Comparison of ENCODE assay signal across 26 mouse cellular contexts in genomic region chr17:81004454-81004853, GRCm38 (mm10).
DNase-seq lines count a peak whose midpoint lies in the region; ATAC-seq and TF ChIP-seq lines count a peak whose summit lies in the region.
"Had no signal": no experiment of that assay in that cellular context is flagged by ENCODE, and none has a peak within 500 bp of the region (broad histone marks: within the 10 kb centered on the region; RNA-seq: fewer than 3 reads in every experiment).

No protein-coding gene starts in this region.

- TF ChIP-seq CTCF in heart, adult 2 months (IDR thresholded peaks at IDR 0.05), result no peak
- TF ChIP-seq CTCF in lung, embryonic 14.5 days (IDR thresholded peaks at IDR 0.05; ENCODE audit: low read depth), result no peak
- no peak for TF ChIP-seq CTCF in lung, postnatal 0 days (IDR thresholded peaks at IDR 0.05)
- TF ChIP-seq CTCF in lung, adult 2 months (IDR thresholded peaks at IDR 0.05; ENCODE audit: insufficient read depth, low read length), result no peak

- no peak overlapping the region for H3K9ac ChIP-seq in heart, embryonic 11.5 days (ENCODE audit: low read depth, low read length)
- H3K9ac ChIP-seq in heart, embryonic 14.5 days (ENCODE audit: low read length), result no peak overlapping the region
- no peak overlapping the region for H3K9ac ChIP-seq in heart, adult 2 months (ENCODE audit: low read depth, low read length)
- no peak overlapping the region for H3K9ac ChIP-seq in lung, embryonic 14.5 days
- H3K9ac ChIP-seq in lung, postnatal 0 days (replicated peaks; ENCODE audit: low read depth), result no peak overlapping the region
- H3K9ac ChIP-seq: embryonic facial prominence, embryonic 13.5 days; forebrain, embryonic 12.5 days; forebrain, embryonic 15.5 days; hindbrain, embryonic 14.5 days had no signal

- no peak for TF ChIP-seq EP300 in heart, adult 2 months (IDR thresholded peaks at IDR 0.05; ENCODE audit: insufficient read depth, low read depth, low read length)
- no peak for TF ChIP-seq EP300 in lung, postnatal 0 days (IDR thresholded peaks at IDR 0.05)

- H3K4me3 ChIP-seq in heart, embryonic 10.5 days, result no peak overlapping the region
- H3K4me3 ChIP-seq in heart, embryonic 11.5 days (ENCODE audit: low read depth, low read length), result no peak overlapping the region
- H3K4me3 ChIP-seq in heart, embryonic 14.5 days (ENCODE audit: control insufficient read depth in 1 of 2, insufficient read depth in 1 of 2, low read depth in 1 of 2, low read length in 2 of 2), result no peak overlapping the region
- H3K4me3 ChIP-seq in heart, adult 2 months, result no peak overlapping the region
- H3K4me3 ChIP-seq in lung, embryonic 14.5 days (ENCODE audit: low read depth, low read length), result no peak overlapping the region
- no peak overlapping the region for H3K4me3 ChIP-seq in lung, postnatal 0 days (ENCODE audit: low read depth, low read length)
- H3K4me3 ChIP-seq in lung, adult 2 months (replicated peaks; ENCODE audit: extremely low read depth, low read depth, low read length), result no peak overlapping the region
- H3K4me3 ChIP-seq: embryonic facial prominence, embryonic 10.5 days; embryonic facial prominence, embryonic 13.5 days; erythroblast, embryonic 14.5 days; forebrain, embryonic 12.5 days; forebrain, embryonic 15.5 days had no signal

- no peak for ATAC-seq in heart, embryonic 11.5 days (replicated peaks; ENCODE audit: insufficient number of reproducible peaks, low FRiP score, low TSS enrichment)
- no peak for ATAC-seq in heart, embryonic 14.5 days (ENCODE audit: insufficient number of reproducible peaks, insufficient read depth, low FRiP score, low read depth)
- ATAC-seq in lung, embryonic 14.5 days (ENCODE audit: insufficient read depth), result peak; percentile 39; the same call in 1 of the 2 replicates
- no peak for ATAC-seq in lung, postnatal 0 days
- ATAC-seq: activated CD4-positive, CD25-positive, alpha-beta regulatory T cell, adult 4 months; hindbrain, postnatal 0 days; inflammation-experienced regulatory T-cells, adult 6 months had no signal

- peak overlapping the region; percentile 83; the same call in 1 of the 2 replicates for H3K27ac ChIP-seq in heart, embryonic 10.5 days
- H3K27ac ChIP-seq in heart, embryonic 11.5 days (ENCODE audit: low read depth, low read length), result no peak overlapping the region
- H3K27ac ChIP-seq in heart, embryonic 14.5 days (replicated peaks in 1 of 2; ENCODE audit: control insufficient read depth in 1 of 2, insufficient read depth in 1 of 2, low read depth in 2 of 2, low read length in 2 of 2), result no peak overlapping the region; a peak in 1 of 4 replicates
- no peak overlapping the region for H3K27ac ChIP-seq in heart, adult 2 months
- H3K27ac ChIP-seq in lung, embryonic 14.5 days (ENCODE audit: low read depth), result peak overlapping the region; percentile 36; the same call in 1 of the 2 replicates
- no peak overlapping the region for H3K27ac ChIP-seq in lung, postnatal 0 days (ENCODE audit: low read length)
- H3K27ac ChIP-seq: embryonic facial prominence, embryonic 10.5 days; embryonic facial prominence, embryonic 13.5 days; forebrain, embryonic 12.5 days; forebrain, embryonic 15.5 days; hindbrain, embryonic 14.5 days; hindbrain, postnatal 0 days had no signal

- intact Hi-C loops in heart, adult 2 months (cut with DNase I), result no loop called here

- H3K36me3 ChIP-seq in heart, embryonic 10.5 days, result no peaks in the 10 kb centered on the region
- no peaks in the 10 kb centered on the region for H3K36me3 ChIP-seq in heart, embryonic 11.5 days (ENCODE audit: control insufficient read depth, insufficient read depth, low read length)
- no peaks in the 10 kb centered on the region for H3K36me3 ChIP-seq in heart, embryonic 14.5 days (ENCODE audit: control insufficient read depth, insufficient read depth, low read length)
- no peaks in the 10 kb centered on the region for H3K36me3 ChIP-seq in heart, adult 2 months (ENCODE audit: control insufficient read depth, insufficient read depth, low read length)
- no peaks in the 10 kb centered on the region for H3K36me3 ChIP-seq in lung, embryonic 14.5 days (ENCODE audit: insufficient read depth)
- no peaks in the 10 kb centered on the region for H3K36me3 ChIP-seq in lung, postnatal 0 days (ENCODE audit: insufficient read depth, low read length)
- H3K36me3 ChIP-seq: embryonic facial prominence, embryonic 10.5 days; embryonic facial prominence, embryonic 13.5 days; forebrain, embryonic 12.5 days had no signal

- no peak for DNase-seq in heart, embryonic 10.5 days (ENCODE audit: low spot score)
- no peak for DNase-seq in heart, adult 2 months
- peak; percentile 70 for DNase-seq in lung, embryonic 14.5 days
- DNase-seq in lung, adult 18-20 months, result no peak
- peak; percentile 36 for DNase-seq in lung, postnatal 0 days (ENCODE audit: low spot score)
- no peak for DNase-seq in lung, adult 2 months
- DNase-seq: adrenal gland, adult 8-10 months; adrenal gland, postnatal 25 days; cerebellum, adult 11-12 months; cerebellum, adult 8-10 months; cerebellum, postnatal 10 days; cerebellum, postnatal 36 days; embryo, embryonic 11 days; gastrocnemius, postnatal 25 days; heart, adult 18-20 months had no signal

- TF ChIP-seq POLR2A in heart, adult 2 months (IDR thresholded peaks at IDR 0.05; ENCODE audit: insufficient read depth, low read depth, low read length), result no peak
- TF ChIP-seq POLR2A in lung, adult 2 months (IDR thresholded peaks at IDR 0.05; ENCODE audit: borderline replicate concordance, extremely low read depth, low read depth, low read length), result no peak

- no peaks in the 10 kb centered on the region for H3K79me2 ChIP-seq in heart, adult 2 months (replicated peaks; ENCODE audit: control insufficient read depth, insufficient read depth, low read length)

- 76% methylated on average over 11 of the region's 11 CpGs for WGBS in heart, embryonic 10.5 days
- WGBS in heart, embryonic 11.5 days (ENCODE audit: insufficient replicate concordance), result 67% methylated on average over 11 of the region's 11 CpGs
- 60% methylated on average over 11 of the region's 11 CpGs for WGBS in heart, embryonic 14.5 days
- 76% methylated on average over 11 of the region's 11 CpGs for WGBS in heart, adult 2 months
- whole genome bisulfite sequencing in lung, embryonic 14.5 days, result 31% methylated on average over 11 of the region's 11 CpGs
- 38% methylated on average over 11 of the region's 11 CpGs for WGBS in lung, postnatal 0 days
- 56% methylated on average over 11 of the region's 11 CpGs for WGBS in lung, adult 2 months

- H3K4me2 ChIP-seq in heart, embryonic 11.5 days, result no peak overlapping the region
- peak overlapping the region; percentile 23; the same call in 1 of the 2 replicates for H3K4me2 ChIP-seq in heart, embryonic 14.5 days (ENCODE audit: low read length)
- H3K4me2 ChIP-seq in lung, embryonic 14.5 days, result no peak overlapping the region
- H3K4me2 ChIP-seq in lung, postnatal 0 days (replicated peaks; ENCODE audit: low read depth, low read length), result no peak overlapping the region
- H3K4me2 ChIP-seq: embryonic facial prominence, embryonic 13.5 days; forebrain, embryonic 12.5 days; forebrain, embryonic 15.5 days; hindbrain, embryonic 14.5 days had no signal

- no peaks in the 10 kb centered on the region for H3K27me3 ChIP-seq in heart, embryonic 10.5 days (ENCODE audit: insufficient read depth, poor library complexity, severe bottlenecking)
- no peaks in the 10 kb centered on the region for H3K27me3 ChIP-seq in heart, embryonic 11.5 days (ENCODE audit: control insufficient read depth, insufficient read depth, low read length)
- no peaks in the 10 kb centered on the region for H3K27me3 ChIP-seq in heart, embryonic 14.5 days (ENCODE audit: control insufficient read depth, insufficient read depth, low read length)
- H3K27me3 ChIP-seq in heart, adult 2 months (ENCODE audit: control insufficient read depth, insufficient read depth, low read length), result no peaks in the 10 kb centered on the region
- H3K27me3 ChIP-seq in lung, embryonic 14.5 days (ENCODE audit: insufficient read depth, low read length), result no peaks in the 10 kb centered on the region
- no peaks in the 10 kb centered on the region for H3K27me3 ChIP-seq in lung, postnatal 0 days (replicated peaks; ENCODE audit: insufficient read depth, low read length)
- H3K27me3 ChIP-seq: embryonic facial prominence, embryonic 13.5 days; forebrain, embryonic 12.5 days; forebrain, embryonic 15.5 days had no signal

- no peaks in the 10 kb centered on the region for H3K9me3 ChIP-seq in heart, embryonic 10.5 days
- no peaks in the 10 kb centered on the region for H3K9me3 ChIP-seq in heart, embryonic 11.5 days (replicated peaks; ENCODE audit: control insufficient read depth, low read length)
- H3K9me3 ChIP-seq in heart, embryonic 14.5 days (ENCODE audit: control insufficient read depth, low read length), result no peaks in the 10 kb centered on the region
- no peaks in the 10 kb centered on the region for H3K9me3 ChIP-seq in lung, embryonic 14.5 days (ENCODE audit: low read depth, low read length)
- no peaks in the 10 kb centered on the region for H3K9me3 ChIP-seq in lung, postnatal 0 days (ENCODE audit: low read length)
- H3K9me3 ChIP-seq: embryonic facial prominence, embryonic 10.5 days; embryonic facial prominence, embryonic 13.5 days; forebrain, embryonic 12.5 days; forebrain, embryonic 15.5 days had no signal

- H3K4me1 ChIP-seq in heart, embryonic 10.5 days, result peaks cover 23% of the 10 kb centered on the region
- H3K4me1 ChIP-seq in heart, embryonic 11.5 days (ENCODE audit: control insufficient read depth, insufficient read depth, low read length), result peaks cover 12% of the 10 kb centered on the region
- peaks cover 16 to 22% of the 10 kb centered on the region in 2 experiments for H3K4me1 ChIP-seq in heart, embryonic 14.5 days (ENCODE audit: control insufficient read depth in 2 of 2, insufficient read depth in 2 of 2, low read length in 2 of 2)
- no peaks in the 10 kb centered on the region for H3K4me1 ChIP-seq in heart, adult 2 months (ENCODE audit: control insufficient read depth, insufficient read depth, low read length)
- peaks cover 23% of the 10 kb centered on the region for H3K4me1 ChIP-seq in lung, embryonic 14.5 days (ENCODE audit: insufficient read depth)
- H3K4me1 ChIP-seq in lung, postnatal 0 days (ENCODE audit: insufficient read depth, low read depth, low read length), result peaks cover 3% of the 10 kb centered on the region; the same call in 1 of the 2 replicates
- no peaks in the 10 kb centered on the region; the same call in 1 of the 2 replicates for H3K4me1 ChIP-seq in lung, adult 2 months (ENCODE audit: control insufficient read depth, insufficient read depth, low read length)

Comparison
In these comparisons a context has a peak if more than half of its experiments do, and no peak if none do; other contexts are left out.
1. DNase-seq: peak in lung, embryonic 14.5 days (single experiment) and lung, postnatal 0 days (single experiment); none in heart, embryonic 10.5 days (single experiment), heart, adult 2 months (0 of 2), lung, adult 18-20 months (0 of 2) and lung, adult 2 months (single experiment).
2. H3K27ac ChIP-seq: peak in heart, embryonic 10.5 days (single experiment) and lung, embryonic 14.5 days (single experiment); none in heart, embryonic 11.5 days (single experiment), heart, embryonic 14.5 days (0 of 2), heart, adult 2 months (single experiment) and lung, postnatal 0 days (single experiment).